Mouse (Mus musculus) CH12.LX (cell line): ENCODE results near the gene Ppm1m.

Experiments used
- CTCF ChIP-seq, 2 experiments: IDR thresholded peaks in 1 of 2; conservative IDR thresholded peaks in 1 of 2; 2 replicates each; pipeline ENCODE4 v1.5.1; 2011 to 2012; ENCODE audit warnings: low read depth in 2 of 2, low read length in 2 of 2, improper control_type of control experiment in 1 of 2, inconsistent platforms in 1 of 2, mild to moderate bottlenecking in 1 of 2, moderate library complexity in 1 of 2
- EP300 ChIP-seq: IDR thresholded peaks from 2 replicates; pipeline ENCODE4 v1.6.1; 2011; ENCODE audit warnings: low read length, improper control_type of control experiment
- GABPA ChIP-seq: IDR thresholded peaks from 2 replicates; pipeline ENCODE4 v1.6.1; 2012; ENCODE audit warnings: low read depth, low read length, improper control_type of control experiment, inconsistent platforms; ENCODE audit not compliant: insufficient replicate concordance
- JUND ChIP-seq: conservative IDR thresholded peaks from 2 replicates; pipeline ENCODE4 v1.6.1; 2011; ENCODE audit warnings: low read depth, low read length, improper control_type of control experiment
- MEF2A ChIP-seq: IDR thresholded peaks from 2 replicates; pipeline ENCODE4 v1.6.1; 2014; ENCODE audit warnings: low read depth, mild to moderate bottlenecking, inconsistent platforms, low read length, improper control_type of control experiment, borderline replicate concordance
- PAX5 ChIP-seq: IDR thresholded peaks from 2 replicates; pipeline ENCODE4 v1.6.1; 2012; ENCODE audit warnings: low read length, inconsistent platforms, mixed read lengths
- POLR2A ChIP-seq: IDR thresholded peaks from 2 replicates; pipeline ENCODE4 v1.6.1; 2011; ENCODE audit warnings: low read depth, mild to moderate bottlenecking, improper control_type of control experiment, low read length
- RCOR1 ChIP-seq: conservative IDR thresholded peaks from 2 replicates; pipeline ENCODE4 v1.6.1; 2012; ENCODE audit warnings: low read depth, mild to moderate bottlenecking, inconsistent platforms, low read length, improper control_type of control experiment
- SIN3A ChIP-seq: IDR thresholded peaks from 2 replicates; pipeline ENCODE4 v1.6.1; 2012; ENCODE audit warnings: low read length, improper control_type of control experiment, inconsistent platforms
- TCF12 ChIP-seq: IDR thresholded peaks from 2 replicates; pipeline ENCODE4 v1.6.1; 2014; ENCODE audit warnings: low read depth, mild to moderate bottlenecking, inconsistent platforms, low read length, improper control_type of control experiment
- USF2 ChIP-seq: conservative IDR thresholded peaks from 2 replicates; pipeline ENCODE4 v1.6.1; 2011; ENCODE audit warnings: low read depth, low read length, improper control_type of control experiment

GRCm38 (mm10) chr9:106225469-106226150 lies 26.1 kb upstream of the Ppm1m start:
- no peak for TF ChIP-seq PAX5
- TF ChIP-seq CTCF (conservative IDR thresholded peaks at IDR 0.05 in 1 of 2, IDR thresholded peaks at IDR 0.05 in 1 of 2; ENCODE audit: low read depth in 2 of 2, low read length in 2 of 2), result no peak
- TF ChIP-seq MEF2A, result no peak
- no peak for TF ChIP-seq TCF12
- TF ChIP-seq EP300, result no peak
- no peak for TF ChIP-seq RCOR1
- TF ChIP-seq GABPA, result no peak
- TF ChIP-seq POLR2A, result no peak
- TF ChIP-seq SIN3A, result no peak
- no peak for TF ChIP-seq USF2
- no peak for TF ChIP-seq JUND
